Mouse (Mus musculus) CD8-positive naive resting alpha-beta T cell, adult 2 months (primary cell): ENCODE results near the gene Psmb9.
A peak's percentile ranks its signal among the peaks of the same experiment; 100 is the strongest.

Experiments
- DNase-seq, 2 experiments: peaks; one replicate each; pipeline ENCODE4 v3.0.0; 2022; ENCODE audit warnings: low read depth in 2 of 2, low spot score in 2 of 2

Gene Psmb9

GRCm38 (mm10) chr17:34206731-34207130 lies 19.2 kb upstream of the Psmb9 start:
- DNase-seq: no peak

- DNase-seq: peak in 1 of 2 experiments; percentile 42
Observed at GRCm38 (mm10) chr17:34205746-34206176, 18.2 kb upstream of the Psmb9 start.

- peak in 1 of 2 experiments; percentile 16 for DNase-seq
Observed at GRCm38 (mm10) chr17:34205021-34205745, 17.6 kb upstream of the Psmb9 start.

GRCm38 (mm10) chr17:34204303-34205010 lies 16.9 kb upstream of the Psmb9 start:
- DNase-seq: peak; percentile 91 to 93

GRCm38 (mm10) chr17:34203444-34203843 lies 15.9 kb upstream of the Psmb9 start, which contains the start of gene Tap2:
Gene Tap2 (plus strand): TSS chr17:34203527.
- no peak for DNase-seq

GRCm38 (mm10) chr17:34202760-34203442 lies 15.3 kb upstream of the Psmb9 start:
- no peak for DNase-seq

GRCm38 (mm10) chr17:34201506-34202055 lies 14.0 kb upstream of the Psmb9 start:
- DNase-seq: no peak

GRCm38 (mm10) chr17:34200772-34201505 lies 13.4 kb upstream of the Psmb9 start:
- no peak for DNase-seq

- DNase-seq: no peak
Observed at GRCm38 (mm10) chr17:34200047-34200446, 12.5 kb upstream of the Psmb9 start.

GRCm38 (mm10) chr17:34199050-34199619 lies 11.6 kb upstream of the Psmb9 start:
- no peak for DNase-seq

GRCm38 (mm10) chr17:34198521-34198912 lies 11.0 kb upstream of the Psmb9 start:
- no peak for DNase-seq

- peak in 1 of 2 experiments; percentile 72 for DNase-seq
Observed at GRCm38 (mm10) chr17:34197904-34198520, 10.4 kb upstream of the Psmb9 start.

- peak; percentile 74 to 85 for DNase-seq
Observed at GRCm38 (mm10) chr17:34196941-34197894, 9.7 kb upstream of the Psmb9 start, which contains the start of gene Psmb8. Gene Psmb8 (plus strand): TSS chr17:34197721.

GRCm38 (mm10) chr17:34196491-34196890 lies 8.9 kb upstream of the Psmb9 start:
- peak; percentile 70 to 73 for DNase-seq

GRCm38 (mm10) chr17:34194723-34195122 lies 7.2 kb upstream of the Psmb9 start:
- DNase-seq: no peak

- DNase-seq: no peak
Observed at GRCm38 (mm10) chr17:34193468-34193867, 5.9 kb upstream of the Psmb9 start.

GRCm38 (mm10) chr17:34192852-34193251 lies 5.3 kb upstream of the Psmb9 start:
- DNase-seq: no peak

- no peak for DNase-seq
Observed at GRCm38 (mm10) chr17:34188986-34189385, 1.4 kb upstream of the Psmb9 start.

- peak in 1 of 2 experiments; percentile 18 for DNase-seq
Observed at GRCm38 (mm10) chr17:34188010-34188409, 446 bp upstream of the Psmb9 start.
